Mouse (Mus musculus) olfactory bulb, adult 2 months (tissue): ENCODE data around the gene Spint2.

Experiments used
- CTCF ChIP-seq: fragments of 200-500 bp; IDR thresholded peaks from 2 replicates; pipeline ENCODE4 v1.5.1; 2012; ENCODE audit warnings: low read depth, mild to moderate bottlenecking, low read length, moderate library complexity; ENCODE audit not compliant: insufficient read depth
- POLR2A ChIP-seq: fragments of 200-500 bp; IDR thresholded peaks from 2 replicates; pipeline ENCODE4 v1.6.1; 2012; ENCODE audit warnings: mild to moderate bottlenecking, low read depth, low read length, moderate library complexity; ENCODE audit not compliant: insufficient read depth

GRCm38 (mm10) chr7:29306619-29307018, 24.9 kb upstream of the Spint2 start:
- TF ChIP-seq CTCF (no peak), POLR2A (no peak)
